Mouse (Mus musculus): Measurements from ENCODE around the gene Trmt61a. TPM values are rescaled to one million over a fixed set of nuclear protein-coding genes. Genes with fewer than 3 reads are reported as not detected.

Trmt61a gene
- polyA plus RNA-seq, 1 experiment from 2014 or later = 7.8 TPM

- no peak for ATAC-seq (ENCODE audit: insufficient number of reproducible peaks, insufficient read depth, low FRiP score, low read depth)
- 73% methylated on average over 6 of the region's 6 CpGs for WGBS
- Histone ChIP-seq H3K36me3 (ENCODE audit: control insufficient read depth, insufficient read depth, low read length) (no peaks in the 10 kb centered on the region), H3K4me3 (ENCODE audit: low read depth, low read length) (no peak overlapping the region), H3K4me2 (replicated peaks; ENCODE audit: low read depth, low read length) (no peak overlapping the region), H3K9ac (replicated peaks; ENCODE audit: low read depth, low read length) (no peak overlapping the region), H3K27ac (ENCODE audit: low read length) (no peak overlapping the region), H3K27me3 (ENCODE audit: control insufficient read depth, insufficient read depth, low read length) (0 out of 2 replicates have a peak, but pooled peaks cover 5% of the 10 kb centered on the region), H3K4me1 (ENCODE audit: control insufficient read depth, insufficient read depth, low read length) (peaks cover 14% of the 10 kb centered on the region; the same call in 1 of the 2 replicates), H3K9me3 (ENCODE audit: control insufficient read depth, low read depth, low read length) (no peaks in the 10 kb centered on the region)
Measured at GRCm38 (mm10) chr12:111675797-111676580, 1.9 kb upstream of the Trmt61a start.

GRCm38 (mm10) chr12:111677421-111677820 is 484 bp upstream of the Trmt61a start:
- Histone ChIP-seq H3K27me3 (ENCODE audit: control insufficient read depth, insufficient read depth, low read length) (no peaks in the 10 kb centered on the region), H3K9ac (replicated peaks; ENCODE audit: low read depth, low read length) (peak overlapping the region; percentile 49), H3K36me3 (ENCODE audit: control insufficient read depth, insufficient read depth, low read length) (no peaks in the 10 kb centered on the region; the same call in 1 of the 2 replicates), H3K4me2 (replicated peaks; ENCODE audit: low read depth, low read length) (peak overlapping the region; percentile 83), H3K4me3 (ENCODE audit: low read depth, low read length) (peak overlapping the region; percentile 96), H3K9me3 (ENCODE audit: control insufficient read depth, low read depth, low read length) (no peaks in the 10 kb centered on the region), H3K27ac (ENCODE audit: low read length) (peak overlapping the region; percentile 90), H3K4me1 (ENCODE audit: control insufficient read depth, insufficient read depth, low read length) (0 out of 2 replicates have a peak, but pooled peaks cover 9% of the 10 kb centered on the region)
- WGBS = 20% methylated on average over 5 of the region's 5 CpGs
- peak; percentile 12; the same call in 1 of the 2 replicates for ATAC-seq (ENCODE audit: insufficient number of reproducible peaks, insufficient read depth, low FRiP score, low read depth)

- Histone ChIP-seq H3K4me1 (ENCODE audit: control insufficient read depth, insufficient read depth, low read length) (0 out of 2 replicates have a peak, but pooled peaks cover 9% of the 10 kb centered on the region), H3K4me2 (replicated peaks; ENCODE audit: low read depth, low read length) (peak overlapping the region; percentile 83), H3K27me3 (ENCODE audit: control insufficient read depth, insufficient read depth, low read length) (no peaks in the 10 kb centered on the region), H3K9me3 (ENCODE audit: control insufficient read depth, low read depth, low read length) (no peaks in the 10 kb centered on the region), H3K36me3 (ENCODE audit: control insufficient read depth, insufficient read depth, low read length) (no peaks in the 10 kb centered on the region; the same call in 1 of the 2 replicates), H3K27ac (ENCODE audit: low read length) (no peak overlapping the region), H3K9ac (replicated peaks; ENCODE audit: low read depth, low read length) (peak overlapping the region; percentile 49), H3K4me3 (ENCODE audit: low read depth, low read length) (peak overlapping the region; percentile 96)
- no peak for ATAC-seq (ENCODE audit: insufficient number of reproducible peaks, insufficient read depth, low FRiP score, low read depth)
- 8% methylated on average over 13 of the region's 13 CpGs for WGBS
Measured at GRCm38 (mm10) chr12:111678670-111678933, 697 bp downstream of the Trmt61a start.

- Histone ChIP-seq H3K36me3 (ENCODE audit: control insufficient read depth, insufficient read depth, low read length) (peaks cover 1% of the 10 kb centered on the region), H3K4me3 (ENCODE audit: low read depth, low read length) (peak overlapping the region; percentile 96), H3K9me3 (ENCODE audit: control insufficient read depth, low read depth, low read length) (no peaks in the 10 kb centered on the region), H3K4me1 (ENCODE audit: control insufficient read depth, insufficient read depth, low read length) (0 out of 2 replicates have a peak, but pooled peaks cover 9% of the 10 kb centered on the region), H3K4me2 (replicated peaks; ENCODE audit: low read depth, low read length) (peak overlapping the region; percentile 83), H3K27ac (ENCODE audit: low read length) (no peak overlapping the region), H3K9ac (replicated peaks; ENCODE audit: low read depth, low read length) (no peak overlapping the region), H3K27me3 (ENCODE audit: control insufficient read depth, insufficient read depth, low read length) (no peaks in the 10 kb centered on the region)
- no peak for ATAC-seq (ENCODE audit: insufficient number of reproducible peaks, insufficient read depth, low FRiP score, low read depth)
- WGBS = 41% methylated on average over 7 of the region's 7 CpGs
Measured at GRCm38 (mm10) chr12:111678997-111679396, 1.1 kb downstream of the Trmt61a start.

- Histone ChIP-seq H3K4me2 (replicated peaks; ENCODE audit: low read depth, low read length) (no peak overlapping the region), H3K9me3 (ENCODE audit: control insufficient read depth, low read depth, low read length) (no peaks in the 10 kb centered on the region), H3K36me3 (ENCODE audit: control insufficient read depth, insufficient read depth, low read length) (peaks cover 5% of the 10 kb centered on the region), H3K27me3 (ENCODE audit: control insufficient read depth, insufficient read depth, low read length) (no peaks in the 10 kb centered on the region), H3K4me3 (ENCODE audit: low read depth, low read length) (no peak overlapping the region), H3K4me1 (ENCODE audit: control insufficient read depth, insufficient read depth, low read length) (0 out of 2 replicates have a peak, but pooled peaks cover 9% of the 10 kb centered on the region), H3K27ac (ENCODE audit: low read length) (peak overlapping the region; percentile 86; the same call in 1 of the 2 replicates), H3K9ac (replicated peaks; ENCODE audit: low read depth, low read length) (no peak overlapping the region)
- ATAC-seq (ENCODE audit: insufficient number of reproducible peaks, insufficient read depth, low FRiP score, low read depth) = no peak
- 93% methylated on average over 13 of the region's 13 CpGs for WGBS
Measured at GRCm38 (mm10) chr12:111680661-111681060, 2.8 kb downstream of the Trmt61a start.

GRCm38 (mm10) chr12:111681305-111681704 is 3.4 kb downstream of the Trmt61a start:
- Histone ChIP-seq H3K27me3 (ENCODE audit: control insufficient read depth, insufficient read depth, low read length) (no peaks in the 10 kb centered on the region), H3K36me3 (ENCODE audit: control insufficient read depth, insufficient read depth, low read length) (peaks cover 5% of the 10 kb centered on the region), H3K4me1 (ENCODE audit: control insufficient read depth, insufficient read depth, low read length) (0 out of 2 replicates have a peak, but pooled peaks cover 9% of the 10 kb centered on the region), H3K4me2 (replicated peaks; ENCODE audit: low read depth, low read length) (no peak overlapping the region), H3K27ac (ENCODE audit: low read length) (peak overlapping the region; percentile 86), H3K4me3 (ENCODE audit: low read depth, low read length) (no peak overlapping the region), H3K9ac (replicated peaks; ENCODE audit: low read depth, low read length) (no peak overlapping the region), H3K9me3 (ENCODE audit: control insufficient read depth, low read depth, low read length) (no peaks in the 10 kb centered on the region)
- no peak for ATAC-seq (ENCODE audit: insufficient number of reproducible peaks, insufficient read depth, low FRiP score, low read depth)
- WGBS = 61% methylated on average over 8 of the region's 8 CpGs

GRCm38 (mm10) chr12:111682003-111682402 is 4.1 kb downstream of the Trmt61a start:
- WGBS = 70% methylated on average over 5 of the region's 5 CpGs
- no peak overlapping the region for H3K4me2 ChIP-seq (replicated peaks; ENCODE audit: low read depth, low read length)
- ATAC-seq (ENCODE audit: insufficient number of reproducible peaks, insufficient read depth, low FRiP score, low read depth) = 0 out of 2 replicates have a peak, but pooled peaks have one; percentile 4

GRCm38 (mm10) chr12:111682806-111683205 is 4.9 kb downstream of the Trmt61a start:
- H3K9ac ChIP-seq (replicated peaks; ENCODE audit: low read depth, low read length) = no peak overlapping the region

More at GRCm38 (mm10) chr12:111682003-111682402, 4.1 kb downstream of the Trmt61a start:
- Histone ChIP-seq H3K27ac (ENCODE audit: low read length) (peak overlapping the region; percentile 86), H3K27me3 (ENCODE audit: control insufficient read depth, insufficient read depth, low read length) (no peaks in the 10 kb centered on the region), H3K36me3 (ENCODE audit: control insufficient read depth, insufficient read depth, low read length) (peaks cover 5% of the 10 kb centered on the region), H3K9ac (replicated peaks; ENCODE audit: low read depth, low read length) (no peak overlapping the region), H3K9me3 (ENCODE audit: control insufficient read depth, low read depth, low read length) (no peaks in the 10 kb centered on the region), H3K4me3 (ENCODE audit: low read depth, low read length) (no peak overlapping the region), H3K4me1 (ENCODE audit: control insufficient read depth, insufficient read depth, low read length) (0 out of 2 replicates have a peak, but pooled peaks cover 9% of the 10 kb centered on the region)

More at GRCm38 (mm10) chr12:111682806-111683205, 4.9 kb downstream of the Trmt61a start:
- Histone ChIP-seq H3K4me3 (ENCODE audit: low read depth, low read length) (no peak overlapping the region), H3K27ac (ENCODE audit: low read length) (peak overlapping the region; percentile 86), H3K27me3 (ENCODE audit: control insufficient read depth, insufficient read depth, low read length) (no peaks in the 10 kb centered on the region), H3K4me2 (replicated peaks; ENCODE audit: low read depth, low read length) (no peak overlapping the region), H3K9me3 (ENCODE audit: control insufficient read depth, low read depth, low read length) (no peaks in the 10 kb centered on the region), H3K4me1 (ENCODE audit: control insufficient read depth, insufficient read depth, low read length) (peaks cover 10% of the 10 kb centered on the region; the same call in 1 of the 2 replicates), H3K36me3 (ENCODE audit: control insufficient read depth, insufficient read depth, low read length) (peaks cover 5% of the 10 kb centered on the region)
- no peak; the same call in 1 of the 2 replicates for ATAC-seq (ENCODE audit: insufficient number of reproducible peaks, insufficient read depth, low FRiP score, low read depth)
- WGBS = 43% methylated on average over 5 of the region's 5 CpGs

Data from stomach, embryonic 14.5 days (tissue).